Mouse (Mus musculus) CD8-positive naive resting alpha-beta T cell, adult 2 months (primary cell): ENCODE measurements at regions not wholly inside any gene's neighbourhood (a gene's known extent, or its start where the extent isn't known, plus 50 kb on each side); places are given as distances from the start of the nearest gene placed in this dataset.
A peak's percentile ranks its signal among the peaks of the same experiment; 100 is the strongest.

Source experiments
- DNase-seq, 2 experiments: peaks; one replicate each; pipeline ENCODE4 v3.0.0; 2022; ENCODE audit warnings: low read depth in 2 of 2, low spot score in 2 of 2

GRCm38 (mm10) chr4:106209975-106210374, 106.0 kb upstream of the Usp24 start:
- peak in 1 of 2 experiments; percentile 13 for DNase-seq

GRCm38 (mm10) chr4:106214170-106214569, 101.8 kb upstream of the Usp24 start:
- no peak for DNase-seq

- DNase-seq: no peak
Measured at GRCm38 (mm10) chr4:106220621-106221020, 95.4 kb upstream of the Usp24 start.

- DNase-seq: peak; percentile 23 to 45
Measured at GRCm38 (mm10) chr4:106225184-106225862, 90.7 kb upstream of the Usp24 start.

GRCm38 (mm10) chr4:106227428-106227827, 88.6 kb upstream of the Usp24 start:
- DNase-seq: no peak

GRCm38 (mm10) chr4:106228534-106228933, 87.5 kb upstream of the Usp24 start:
- DNase-seq: peak; percentile 36 to 53

GRCm38 (mm10) chr4:106229526-106229925, 86.5 kb upstream of the Usp24 start:
- no peak for DNase-seq

GRCm38 (mm10) chr4:106232499-106232970, 83.5 kb upstream of the Usp24 start:
- DNase-seq: peak in 1 of 2 experiments; percentile 8

- no peak for DNase-seq
Measured at GRCm38 (mm10) chr4:106244384-106244819, 71.6 kb upstream of the Usp24 start.

GRCm38 (mm10) chr4:106244826-106245510, 71.0 kb upstream of the Usp24 start:
- DNase-seq: no peak

- DNase-seq: no peak
Measured at GRCm38 (mm10) chr4:106246695-106247094, 69.3 kb upstream of the Usp24 start.

- DNase-seq: no peak
Measured at GRCm38 (mm10) chr4:106247398-106247797, 68.6 kb upstream of the Usp24 start.

- no peak for DNase-seq
Measured at GRCm38 (mm10) chr4:106248272-106248671, 67.7 kb upstream of the Usp24 start.

- no peak for DNase-seq
Measured at GRCm38 (mm10) chr4:106249028-106249782, 66.8 kb upstream of the Usp24 start.

GRCm38 (mm10) chr4:106250048-106250447, 66.0 kb upstream of the Usp24 start:
- DNase-seq: no peak

- DNase-seq: no peak
Measured at GRCm38 (mm10) chr4:106251430-106251829, 64.6 kb upstream of the Usp24 start.

GRCm38 (mm10) chr4:106252946-106253345, 63.1 kb upstream of the Usp24 start:
- no peak for DNase-seq

- no peak for DNase-seq
Measured at GRCm38 (mm10) chr4:106254761-106255475, 61.1 kb upstream of the Usp24 start.

GRCm38 (mm10) chr4:106255959-106256609, 59.9 kb upstream of the Usp24 start:
- no peak for DNase-seq

- DNase-seq: no peak
Measured at GRCm38 (mm10) chr4:106261404-106261803, 54.6 kb upstream of the Usp24 start.
